Mouse (Mus musculus): ENCODE results near the gene Ehd1. TPM values are rescaled to one million over a fixed set of nuclear protein-coding genes. Genes with fewer than 3 reads are reported as not detected.

The Ehd1 gene
- polyA plus RNA-seq (2011; ENCODE audit: insufficient read depth, insufficient read length, low read depth, missing spikeins) = 81.0 and 81.6 TPM in 2 replicates

GRCm38 (mm10) chr19:6276426-6277421 is at the start of gene Ehd1:
Ehd1 (plus strand) TSS chr19:6276725.
- H3K27me3 ChIP-seq (ENCODE audit: control insufficient read depth, insufficient read depth, low read length, poor library complexity, severe bottlenecking) = no peaks in the 10 kb centered on the region
- no peaks in the 10 kb centered on the region for H3K9me3 ChIP-seq (replicated peaks; ENCODE audit: control insufficient read depth, insufficient read depth, low read length, poor library complexity, severe bottlenecking)
- peak; percentile 69 for TF ChIP-seq CTCF (IDR thresholded peaks at IDR 0.05; ENCODE audit: low read depth, low read length)
- TF ChIP-seq POLR2A (IDR thresholded peaks at IDR 0.05; ENCODE audit: insufficient read depth, low read length) = peak; percentile 60
- TF ChIP-seq EP300 (IDR thresholded peaks at IDR 0.05; ENCODE audit: insufficient read depth, low read depth, low read length) = 0 out of 2 replicates have a peak, but pooled peaks have one; percentile 41
- peaks cover 5% of the 10 kb centered on the region for H3K36me3 ChIP-seq (ENCODE audit: control insufficient read depth, insufficient read depth, low read length, poor library complexity, severe bottlenecking)
- peaks cover 8% of the 10 kb centered on the region for H3K4me1 ChIP-seq (ENCODE audit: control insufficient read depth, insufficient read depth, low read length)
- peak within 1 kb of the TSS; percentile 86 for H3K4me3 ChIP-seq (ENCODE audit: low read depth, low read length)
- H3K9ac ChIP-seq (ENCODE audit: low read depth, poor library complexity, severe bottlenecking) = peak within 1 kb of the TSS; percentile 66
- H3K27ac ChIP-seq (ENCODE audit: insufficient read depth, low read length) = peak within 1 kb of the TSS; percentile 62

DNA sequence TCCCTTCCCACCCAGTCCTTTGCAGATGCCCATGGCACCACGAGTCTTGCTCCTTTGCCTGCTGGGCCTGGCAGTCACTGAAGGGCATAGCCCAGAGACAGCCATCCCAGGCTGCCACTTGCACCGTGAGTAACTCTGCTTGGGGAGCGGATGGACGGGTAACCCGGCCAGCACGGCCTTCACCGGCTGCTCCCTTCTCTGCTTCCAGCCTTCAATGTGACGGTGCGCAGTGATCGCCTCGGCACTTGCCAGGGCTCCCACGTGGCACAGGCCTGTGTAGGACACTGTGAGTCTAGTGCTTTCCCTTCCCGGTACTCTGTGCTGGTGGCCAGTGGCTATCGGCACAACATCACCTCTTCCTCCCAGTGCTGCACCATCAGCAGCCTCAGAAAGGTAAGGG is 49.8 kb upstream of the Ehd1 start:
- Histone ChIP-seq H3K9me3 (replicated peaks; ENCODE audit: control insufficient read depth, insufficient read depth, low read length, poor library complexity, severe bottlenecking) (no peaks in the 10 kb centered on the region), H3K27ac (ENCODE audit: insufficient read depth, low read length) (no peak overlapping the region), H3K36me3 (ENCODE audit: control insufficient read depth, insufficient read depth, low read length, poor library complexity, severe bottlenecking) (no peaks in the 10 kb centered on the region), H3K9ac (ENCODE audit: low read depth, poor library complexity, severe bottlenecking) (no peak overlapping the region), H3K4me3 (ENCODE audit: low read depth, low read length) (no peak overlapping the region), H3K4me1 (ENCODE audit: control insufficient read depth, insufficient read depth, low read length) (peaks cover 1% of the 10 kb centered on the region), H3K27me3 (ENCODE audit: control insufficient read depth, insufficient read depth, low read length, poor library complexity, severe bottlenecking) (no peaks in the 10 kb centered on the region)
- no peak for TF ChIP-seq CTCF (IDR thresholded peaks at IDR 0.05; ENCODE audit: low read depth, low read length)
- no peak for TF ChIP-seq POLR2A (IDR thresholded peaks at IDR 0.05; ENCODE audit: insufficient read depth, low read length)
- TF ChIP-seq EP300 (IDR thresholded peaks at IDR 0.05; ENCODE audit: insufficient read depth, low read depth, low read length) = no peak

DNA sequence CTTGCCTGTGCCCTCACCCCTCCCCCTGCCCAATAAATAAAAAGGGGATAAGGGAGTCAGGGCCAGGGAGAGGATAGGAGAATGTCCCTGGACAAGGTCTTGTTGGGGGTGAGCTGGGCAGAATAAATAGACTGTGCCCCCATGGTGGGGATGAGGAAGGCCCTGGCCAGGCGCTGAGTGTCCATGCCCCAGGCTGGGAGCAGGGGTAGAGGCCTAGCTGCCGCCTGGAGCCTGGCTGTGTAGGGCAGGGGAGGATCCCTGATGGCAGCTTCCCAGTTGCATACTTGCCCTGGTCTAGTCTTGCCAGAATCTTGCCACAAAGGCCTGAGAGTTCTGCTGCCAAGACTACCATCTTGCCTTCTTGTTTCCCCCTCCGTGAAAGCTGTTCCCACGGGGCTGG is 48.7 kb upstream of the Ehd1 start:
- peaks cover 1% of the 10 kb centered on the region for H3K4me1 ChIP-seq (ENCODE audit: control insufficient read depth, insufficient read depth, low read length)
- no peak overlapping the region for H3K4me3 ChIP-seq (ENCODE audit: low read depth, low read length)
- H3K36me3 ChIP-seq (ENCODE audit: control insufficient read depth, insufficient read depth, low read length, poor library complexity, severe bottlenecking) = no peaks in the 10 kb centered on the region
- no peaks in the 10 kb centered on the region for H3K9me3 ChIP-seq (replicated peaks; ENCODE audit: control insufficient read depth, insufficient read depth, low read length, poor library complexity, severe bottlenecking)
- H3K9ac ChIP-seq (ENCODE audit: low read depth, poor library complexity, severe bottlenecking) = no peak overlapping the region
- no peak overlapping the region for H3K27ac ChIP-seq (ENCODE audit: insufficient read depth, low read length)
- H3K27me3 ChIP-seq (ENCODE audit: control insufficient read depth, insufficient read depth, low read length, poor library complexity, severe bottlenecking) = no peaks in the 10 kb centered on the region
- TF ChIP-seq CTCF (IDR thresholded peaks at IDR 0.05; ENCODE audit: low read depth, low read length) (no peak), POLR2A (IDR thresholded peaks at IDR 0.05; ENCODE audit: insufficient read depth, low read length) (no peak), EP300 (IDR thresholded peaks at IDR 0.05; ENCODE audit: insufficient read depth, low read depth, low read length) (no peak)

DNA sequence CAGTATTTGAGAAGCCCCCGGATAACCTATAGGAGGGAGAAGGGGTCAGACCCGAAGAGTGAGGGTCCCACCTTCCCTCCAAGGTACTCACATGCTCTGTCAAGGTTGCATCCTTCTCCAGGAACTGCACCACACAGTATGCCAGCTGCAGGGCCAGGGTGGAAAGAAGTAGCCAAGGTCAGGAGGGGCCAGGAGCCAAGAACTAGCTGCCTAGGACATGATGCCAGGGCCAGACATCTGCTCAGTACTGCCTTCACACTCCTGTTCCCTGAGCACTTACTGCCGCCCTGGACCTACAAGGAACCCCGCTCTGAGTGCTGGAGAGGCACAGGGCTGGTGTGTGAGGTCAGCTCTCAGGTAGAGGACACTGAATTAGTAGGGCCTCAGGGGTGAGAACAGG is 46.1 kb upstream of the Ehd1 start:
- TF ChIP-seq EP300 (IDR thresholded peaks at IDR 0.05; ENCODE audit: insufficient read depth, low read depth, low read length) = no peak
- no peak for TF ChIP-seq CTCF (IDR thresholded peaks at IDR 0.05; ENCODE audit: low read depth, low read length)
- no peak for TF ChIP-seq POLR2A (IDR thresholded peaks at IDR 0.05; ENCODE audit: insufficient read depth, low read length)
- H3K36me3 ChIP-seq (ENCODE audit: control insufficient read depth, insufficient read depth, low read length, poor library complexity, severe bottlenecking) = no peaks in the 10 kb centered on the region
- H3K27ac ChIP-seq (ENCODE audit: insufficient read depth, low read length) = no peak overlapping the region
- H3K4me3 ChIP-seq (ENCODE audit: low read depth, low read length) = no peak overlapping the region
- peaks cover 1% of the 10 kb centered on the region for H3K4me1 ChIP-seq (ENCODE audit: control insufficient read depth, insufficient read depth, low read length)
- no peaks in the 10 kb centered on the region for H3K9me3 ChIP-seq (replicated peaks; ENCODE audit: control insufficient read depth, insufficient read depth, low read length, poor library complexity, severe bottlenecking)
- H3K9ac ChIP-seq (ENCODE audit: low read depth, poor library complexity, severe bottlenecking) = no peak overlapping the region
- no peaks in the 10 kb centered on the region for H3K27me3 ChIP-seq (ENCODE audit: control insufficient read depth, insufficient read depth, low read length, poor library complexity, severe bottlenecking)

GRCm38 (mm10) chr19:6231036-6231435 is 45.5 kb upstream of the Ehd1 start:
- Histone ChIP-seq H3K9ac (ENCODE audit: low read depth, poor library complexity, severe bottlenecking) (no peak overlapping the region), H3K4me3 (ENCODE audit: low read depth, low read length) (no peak overlapping the region), H3K4me1 (ENCODE audit: control insufficient read depth, insufficient read depth, low read length) (no peaks in the 10 kb centered on the region), H3K9me3 (replicated peaks; ENCODE audit: control insufficient read depth, insufficient read depth, low read length, poor library complexity, severe bottlenecking) (no peaks in the 10 kb centered on the region), H3K27me3 (ENCODE audit: control insufficient read depth, insufficient read depth, low read length, poor library complexity, severe bottlenecking) (no peaks in the 10 kb centered on the region), H3K36me3 (ENCODE audit: control insufficient read depth, insufficient read depth, low read length, poor library complexity, severe bottlenecking) (no peaks in the 10 kb centered on the region), H3K27ac (ENCODE audit: insufficient read depth, low read length) (no peak overlapping the region)
- TF ChIP-seq POLR2A (IDR thresholded peaks at IDR 0.05; ENCODE audit: insufficient read depth, low read length) = no peak
- no peak for TF ChIP-seq CTCF (IDR thresholded peaks at IDR 0.05; ENCODE audit: low read depth, low read length)
- no peak for TF ChIP-seq EP300 (IDR thresholded peaks at IDR 0.05; ENCODE audit: insufficient read depth, low read depth, low read length)

DNA sequence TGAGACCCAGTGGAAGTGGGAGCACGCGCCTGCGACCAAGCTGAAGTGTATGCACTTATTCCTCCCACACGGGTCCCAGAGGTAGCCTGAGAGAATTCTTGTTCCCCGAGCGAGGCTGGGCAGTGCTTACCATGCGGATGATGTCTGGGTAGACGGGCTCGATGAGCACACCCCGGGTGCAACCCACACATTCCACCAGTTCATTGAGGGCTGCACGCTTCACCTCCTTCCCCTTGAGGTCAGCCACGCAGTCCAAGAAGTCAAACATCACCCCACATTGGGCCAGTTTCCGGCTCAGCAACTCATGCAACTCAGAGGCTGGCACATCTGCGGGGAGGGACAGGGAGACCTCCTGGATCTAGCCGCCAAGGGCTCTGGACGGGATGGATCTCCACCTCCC is 42.9 kb upstream of the Ehd1 start:
- H3K9me3 ChIP-seq (replicated peaks; ENCODE audit: control insufficient read depth, insufficient read depth, low read length, poor library complexity, severe bottlenecking) = no peaks in the 10 kb centered on the region
- H3K4me1 ChIP-seq (ENCODE audit: control insufficient read depth, insufficient read depth, low read length) = no peaks in the 10 kb centered on the region
- H3K36me3 ChIP-seq (ENCODE audit: control insufficient read depth, insufficient read depth, low read length, poor library complexity, severe bottlenecking) = no peaks in the 10 kb centered on the region
- no peak overlapping the region for H3K27ac ChIP-seq (ENCODE audit: insufficient read depth, low read length)
- no peak overlapping the region for H3K4me3 ChIP-seq (ENCODE audit: low read depth, low read length)
- H3K9ac ChIP-seq (ENCODE audit: low read depth, poor library complexity, severe bottlenecking) = no peak overlapping the region
- no peaks in the 10 kb centered on the region for H3K27me3 ChIP-seq (ENCODE audit: control insufficient read depth, insufficient read depth, low read length, poor library complexity, severe bottlenecking)
- TF ChIP-seq POLR2A (IDR thresholded peaks at IDR 0.05; ENCODE audit: insufficient read depth, low read length) (no peak), EP300 (IDR thresholded peaks at IDR 0.05; ENCODE audit: insufficient read depth, low read depth, low read length) (no peak)
